Mouse (Mus musculus) stomach, embryonic 14.5 days (tissue): ENCODE results near the gene Lingo3. TPM values are rescaled to one million over a fixed set of nuclear protein-coding genes. Genes with fewer than 3 reads are reported as not detected.

Experiments used
- ATAC-seq: fragments of 200-750 bp; cut with Nextera tagmentation; 2 replicates; pipeline ENCODE4 v1.8.0; 2017; ENCODE audit warnings: low read depth, moderate TSS enrichment; ENCODE audit not compliant: insufficient number of reproducible peaks, insufficient read depth, low FRiP score
- H3K27ac ChIP-seq: fragments of 300-500 bp; sonication (generic); 2 replicates; pipeline ENCODE4 v1.5.1; 2014; ENCODE audit warnings: mild to moderate bottlenecking, low read length, moderate library complexity, mixed read lengths
- H3K27me3 ChIP-seq: fragments of 300-500 bp; sonication (generic); 2 replicates; pipeline ENCODE4 v1.6.1; 2014; ENCODE audit warnings: low read length, control low read depth, mixed read lengths; ENCODE audit not compliant: control insufficient read depth, insufficient read depth
- H3K36me3 ChIP-seq: fragments of 300-500 bp; sonication (generic); 2 replicates; pipeline ENCODE4 v1.6.1; 2014; ENCODE audit warnings: mild to moderate bottlenecking, control low read depth, low read length, moderate library complexity, mixed read lengths; ENCODE audit not compliant: control insufficient read depth, insufficient read depth
- H3K4me1 ChIP-seq: fragments of 300-500 bp; sonication (generic); 2 replicates; pipeline ENCODE4 v1.6.1; 2014; ENCODE audit warnings: low read length, control low read depth, mixed read lengths; ENCODE audit not compliant: control insufficient read depth, insufficient read depth
- H3K4me2 ChIP-seq: fragments of 300-500 bp; sonication (generic); replicated peaks from 2 replicates; pipeline ENCODE4 v1.6.1; 2014; ENCODE audit warnings: low read depth, low read length, control low read depth
- H3K4me3 ChIP-seq: fragments of 300-500 bp; sonication (generic); 2 replicates; pipeline ENCODE4 v1.5.1; 2014; ENCODE audit warnings: low read depth, low read length, control low read depth
- H3K9ac ChIP-seq: fragments of 300-500 bp; sonication (generic); replicated peaks from 2 replicates; pipeline ENCODE4 v1.6.1; 2014; ENCODE audit warnings: low read depth, mild to moderate bottlenecking, control low read depth, low read length, moderate library complexity, mixed read lengths
- H3K9me3 ChIP-seq: fragments of 300-500 bp; sonication (generic); 2 replicates; pipeline ENCODE4 v1.6.1; 2016; ENCODE audit warnings: low read depth, low read length, control low read depth; ENCODE audit not compliant: control insufficient read depth
- WGBS: fragments of 180-500 bp; shearing (Covaris S2); extraction: QIAGEN DNeasy Blood & Tissue Kit; methylation state at CpG from one replicate; pipeline ENCODE4 v1.1.7; 2014; 5-methylcytosine and 5-hydroxymethylcytosine counted together
- polyA plus RNA-seq: library from polyadenylated mRNA; unstranded; fragments of >200 nt; fragmentation: Nextera tagmentation; extraction: Ambion mirVana; gene quantifications from 2 replicates; pipeline ENCODE4 v1.2.1, GENCODE M21; 2014

Gene Lingo3
- polyA plus RNA-seq, 1 experiment from 2014 or later = 0.23 TPM

GRCm38 (mm10) chr10:80813366-80813765 is 30.5 kb downstream of the Lingo3 start, which contains the start of gene Jsrp1:
Jsrp1 (minus strand) TSS chr10:80813498.
- no peak within 1 kb of the TSS for H3K27ac ChIP-seq
- WGBS = 86% methylated on average over 4 of the region's 4 CpGs
- H3K4me3 ChIP-seq = no peak within 1 kb of the TSS
- H3K36me3 ChIP-seq = no peaks in the 10 kb centered on the region
- H3K27me3 ChIP-seq = no peaks in the 10 kb centered on the region
- no peak within 1 kb of the TSS for H3K4me2 ChIP-seq
- H3K9me3 ChIP-seq = no peaks in the 10 kb centered on the region
- no peak within 1 kb of the TSS for H3K9ac ChIP-seq
- peaks cover 10% of the 10 kb centered on the region; the same call in 1 of the 2 replicates for H3K4me1 ChIP-seq
- no peak for ATAC-seq

GRCm38 (mm10) chr10:80812391-80813041 is 31.3 kb downstream of the Lingo3 start:
- Histone ChIP-seq H3K27me3 (no peaks in the 10 kb centered on the region), H3K36me3 (no peaks in the 10 kb centered on the region), H3K27ac (no peak overlapping the region), H3K4me3 (no peak overlapping the region), H3K4me2 (no peak overlapping the region), H3K4me1 (peaks cover 16% of the 10 kb centered on the region), H3K9ac (no peak overlapping the region), H3K9me3 (no peaks in the 10 kb centered on the region)
- ATAC-seq = no peak
- WGBS = 46% methylated on average over 5 of the region's 5 CpGs

GRCm38 (mm10) chr10:80810084-80810483 is 33.8 kb downstream of the Lingo3 start:
- H3K4me2 ChIP-seq = peak overlapping the region; percentile 17; the same call in 1 of the 2 replicates
- no peak for ATAC-seq
- H3K4me1 ChIP-seq = peaks cover 29% of the 10 kb centered on the region
- H3K4me3 ChIP-seq = no peak overlapping the region
- WGBS = 9% methylated on average over 20 of the region's 20 CpGs
- H3K9me3 ChIP-seq = no peaks in the 10 kb centered on the region
- H3K36me3 ChIP-seq = no peaks in the 10 kb centered on the region; the same call in 1 of the 2 replicates
- no peak overlapping the region for H3K9ac ChIP-seq
- no peaks in the 10 kb centered on the region for H3K27me3 ChIP-seq
- no peak overlapping the region for H3K27ac ChIP-seq

GRCm38 (mm10) chr10:80808985-80809632 is 34.7 kb downstream of the Lingo3 start:
- Histone ChIP-seq H3K4me2 (peak overlapping the region; percentile 69), H3K27me3 (no peaks in the 10 kb centered on the region), H3K9ac (no peak overlapping the region; the same call in 1 of the 2 replicates), H3K36me3 (peaks cover 4% of the 10 kb centered on the region; the same call in 1 of the 2 replicates), H3K4me1 (peaks cover 29% of the 10 kb centered on the region), H3K4me3 (peak overlapping the region; percentile 2; the same call in 1 of the 2 replicates), H3K9me3 (no peaks in the 10 kb centered on the region), H3K27ac (no peak overlapping the region)
- WGBS = 11% methylated on average over 18 of the region's 18 CpGs
- no peak for ATAC-seq

- H3K27ac ChIP-seq = no peak overlapping the region; the same call in 1 of the 2 replicates
- WGBS = 19% methylated on average over 40 of the region's 40 CpGs
- peak overlapping the region; percentile 2; the same call in 1 of the 2 replicates for H3K4me3 ChIP-seq
- H3K27me3 ChIP-seq = no peaks in the 10 kb centered on the region
- H3K9me3 ChIP-seq = no peaks in the 10 kb centered on the region
- no peak for ATAC-seq
- H3K9ac ChIP-seq = no peak overlapping the region; the same call in 1 of the 2 replicates
- peaks cover 12% of the 10 kb centered on the region for H3K36me3 ChIP-seq
- H3K4me2 ChIP-seq = peak overlapping the region; percentile 69
- H3K4me1 ChIP-seq = peaks cover 29% of the 10 kb centered on the region
Observed at GRCm38 (mm10) chr10:80808099-80808984, 35.5 kb downstream of the Lingo3 start.

- no peaks in the 10 kb centered on the region for H3K9me3 ChIP-seq
- peak overlapping the region; percentile 42 for H3K4me3 ChIP-seq
- peaks cover 29% of the 10 kb centered on the region for H3K4me1 ChIP-seq
- peak overlapping the region; percentile 69 for H3K4me2 ChIP-seq
- peak overlapping the region; percentile 50; the same call in 1 of the 2 replicates for H3K9ac ChIP-seq
- peak; percentile 68 for ATAC-seq
- peaks cover 24% of the 10 kb centered on the region for H3K36me3 ChIP-seq
- no peaks in the 10 kb centered on the region for H3K27me3 ChIP-seq
- peak overlapping the region; percentile 86 for H3K27ac ChIP-seq
- under 1% methylated on average over 58 of the region's 58 CpGs for WGBS
Observed at GRCm38 (mm10) chr10:80807057-80807627, 36.7 kb downstream of the Lingo3 start.

GRCm38 (mm10) chr10:80806341-80807056 is 37.3 kb downstream of the Lingo3 start:
- no peaks in the 10 kb centered on the region for H3K27me3 ChIP-seq
- ATAC-seq = no peak
- H3K4me2 ChIP-seq = peak overlapping the region; percentile 69
- peaks cover 30% of the 10 kb centered on the region for H3K36me3 ChIP-seq
- H3K4me3 ChIP-seq = peak overlapping the region; percentile 42
- peaks cover 29% of the 10 kb centered on the region for H3K4me1 ChIP-seq
- peak overlapping the region; percentile 86 for H3K27ac ChIP-seq
- H3K9me3 ChIP-seq = no peaks in the 10 kb centered on the region
- peak overlapping the region; percentile 50; the same call in 1 of the 2 replicates for H3K9ac ChIP-seq
- 47% methylated on average over 34 of the region's 34 CpGs for WGBS
